Mouse (Mus musculus) c-Kit-negative CD71-positive TER-119-positive erythroid progenitor cells, embryonic 14.5 days (primary cell): ENCODE measurements around the gene Slk.

Source experiments
- DNase-seq: peaks from one replicate; pipeline ENCODE4 v3.0.0-alpha.2; 2013; ENCODE audit warnings: low read depth, low spot score

Gene Slk

GRCm38 (mm10) chr19:47652255-47652654, 72.8 kb downstream of the Slk start:
- DNase-seq = no peak

- no peak for DNase-seq
Observed at GRCm38 (mm10) chr19:47653173-47653572, 73.7 kb downstream of the Slk start.

- DNase-seq = no peak
Observed at GRCm38 (mm10) chr19:47654896-47655295, 75.4 kb downstream of the Slk start.

- no peak for DNase-seq
Observed at GRCm38 (mm10) chr19:47658914-47659535, 79.5 kb downstream of the Slk start.

GRCm38 (mm10) chr19:47659765-47660408, 80.4 kb downstream of the Slk start:
- DNase-seq = no peak

- DNase-seq = no peak
Observed at GRCm38 (mm10) chr19:47667601-47668000, 88.1 kb downstream of the Slk start.

- DNase-seq = no peak
Observed at GRCm38 (mm10) chr19:47668399-47668798, 88.9 kb downstream of the Slk start.

GRCm38 (mm10) chr19:47674419-47674818, 94.9 kb downstream of the Slk start:
- DNase-seq = peak; percentile 19

GRCm38 (mm10) chr19:47678675-47679074, 99.2 kb downstream of the Slk start:
- no peak for DNase-seq

GRCm38 (mm10) chr19:47689592-47689991, 110.1 kb downstream of the Slk start:
- DNase-seq = no peak

GRCm38 (mm10) chr19:47691994-47692393, 112.5 kb downstream of the Slk start, which contains the start of gene Col17a1:
Col17a1 (minus strand) TSS chr19:47692094.
- DNase-seq = no peak
